Mouse (Mus musculus) megakaryocyte, embryonic 14.5 days (primary cell): ENCODE data around the gene Sympk.

Experiments
- FLI1 ChIP-seq: IDR thresholded peaks from 2 replicates; pipeline ENCODE4 v1.6.1; 2012; ENCODE audit warnings: low read length, inconsistent platforms, mixed read lengths
- GATA1 ChIP-seq: IDR thresholded peaks from 3 replicates; pipeline ENCODE4 v1.6.1; 2012; ENCODE audit warnings: mixed read lengths, low read length, inconsistent platforms, borderline replicate concordance

GRCm38 (mm10) chr7:19094826-19095750, 70.9 kb downstream of the Sympk start:
- TF ChIP-seq GATA1 = no peak
- no peak for TF ChIP-seq FLI1
